Mouse (Mus musculus) activated CD4-positive, CD25-positive, alpha-beta regulatory T cell, adult 4 months (primary cell): ENCODE data around the gene Adam30. TPM values are rescaled to one million over a fixed set of nuclear protein-coding genes. Genes with fewer than 3 reads are reported as not detected.
"Not testable (repeated sequence)": the region's sequence is repeated elsewhere in the genome, so short reads cannot be mapped to it uniquely, and the experiment has no call there.

Experiments
- ATAC-seq: one replicate; pipeline ENCODE4 v1.8.0; 2017
- polyA plus RNA-seq, 2 experiments: library from polyadenylated mRNA; unstranded; fragments of 100-300 nt; shearing (Covaris generic); gene quantifications; one replicate each; pipeline ENCODE4 v1.2.1; 2017

The Adam30 gene
- not detected for polyA plus RNA-seq

GRCm38 (mm10) chr3:98160330-98160729 lies at the start of gene Adam30:
Adam30 (plus strand) TSS chr3:98160630.
- ATAC-seq = no peak

GRCm38 (mm10) chr3:98118252-98118651 lies 42.2 kb upstream of the Adam30 start:
- ATAC-seq = no peak

GRCm38 (mm10) chr3:98119338-98119737 lies 41.1 kb upstream of the Adam30 start:
- ATAC-seq = no peak

- no peak for ATAC-seq
These were observed 39.5 kb upstream of the Adam30 start for GRCm38 (mm10) chr3:98120884-98121283.

- no peak for ATAC-seq
These were observed 32.7 kb upstream of the Adam30 start for GRCm38 (mm10) chr3:98127775-98128174.

GRCm38 (mm10) chr3:98128716-98129115 lies 31.7 kb upstream of the Adam30 start:
- no peak for ATAC-seq

GRCm38 (mm10) chr3:98132140-98132539 lies 28.3 kb upstream of the Adam30 start:
- not testable (repeated sequence) for ATAC-seq

- ATAC-seq = no peak
These were observed 27.8 kb upstream of the Adam30 start for GRCm38 (mm10) chr3:98132636-98133035.

- ATAC-seq = no peak
These were observed 19.0 kb upstream of the Adam30 start for GRCm38 (mm10) chr3:98141456-98141855.

- ATAC-seq = no peak
These were observed 17.6 kb upstream of the Adam30 start for GRCm38 (mm10) chr3:98142862-98143261.

- ATAC-seq = no peak
These were observed 15.2 kb upstream of the Adam30 start for GRCm38 (mm10) chr3:98145204-98145603.

- no peak for ATAC-seq
These were observed 13.7 kb upstream of the Adam30 start for GRCm38 (mm10) chr3:98146471-98147410.

GRCm38 (mm10) chr3:98147706-98148105 lies 12.7 kb upstream of the Adam30 start:
- ATAC-seq = no peak

GRCm38 (mm10) chr3:98149881-98150280 lies 10.5 kb upstream of the Adam30 start:
- ATAC-seq = no peak

GRCm38 (mm10) chr3:98151016-98151415 lies 9.4 kb upstream of the Adam30 start:
- ATAC-seq = no peak

GRCm38 (mm10) chr3:98153460-98153859 lies 7.0 kb upstream of the Adam30 start:
- no peak for ATAC-seq

- no peak for ATAC-seq
These were observed 4.3 kb upstream of the Adam30 start for GRCm38 (mm10) chr3:98156158-98156557.

GRCm38 (mm10) chr3:98157073-98157472 lies 3.4 kb upstream of the Adam30 start:
- no peak for ATAC-seq

- no peak for ATAC-seq
These were observed 2.8 kb upstream of the Adam30 start for GRCm38 (mm10) chr3:98157585-98157984.

- no peak for ATAC-seq
These were observed 1.8 kb upstream of the Adam30 start for GRCm38 (mm10) chr3:98158646-98159045.

GRCm38 (mm10) chr3:98159289-98159688 lies 1.1 kb upstream of the Adam30 start:
- no peak for ATAC-seq

- ATAC-seq = no peak
These were observed 17.9 kb downstream of the Adam30 start for GRCm38 (mm10) chr3:98178340-98178739.

- no peak for ATAC-seq
These were observed 20.4 kb downstream of the Adam30 start for GRCm38 (mm10) chr3:98180805-98181204.

GRCm38 (mm10) chr3:98185163-98185714 lies 24.8 kb downstream of the Adam30 start:
- no peak for ATAC-seq
